Mouse (Mus musculus) activated CD4-positive, CD25-positive, alpha-beta regulatory T cell (primary cell): Measurements from ENCODE around the gene B4galt4. TPM values are rescaled to one million over a fixed set of nuclear protein-coding genes. Genes with fewer than 3 reads are reported as not detected.

Source experiments
- polyA plus RNA-seq, 2 experiments: library from polyadenylated mRNA; unstranded; fragments of 100-300 nt; shearing (Covaris generic); gene quantifications; one replicate each; pipeline ENCODE4 v1.2.1; 2017

The B4galt4 gene
- polyA plus RNA-seq: 1 to 10 TPM; 3.1 to 7.5 TPM

GRCm38 (mm10) chr16:38742113-38742658 is at the start of gene B4galt4:
Gene B4galt4, plus strand, starts transcription at chr16:38742264.

GRCm38 (mm10) chr16:38712581-38713403 is 29.3 kb upstream of the B4galt4 start, which contains the start of gene Arhgap31:
Gene Arhgap31, minus strand, starts transcription at chr16:38713274.

GRCm38 (mm10) chr16:38800091-38800490 is 58.0 kb downstream of the B4galt4 start, which contains the start of gene Upk1b:
Gene Upk1b, minus strand, starts transcription at chr16:38800328.

Other genes with a start within 250 kb of the B4galt4 start
- gene Timmdc1, start 219.6 kb upstream of the B4galt4 start, polyA plus RNA-seq: 1 to 10 TPM; 5.8 to 8.2 TPM
- 10 to 100 TPM; 38.4 to 39.0 TPM for gene Poglut1, start 192.0 kb upstream of the B4galt4 start, polyA plus RNA-seq
- 10 to 100 TPM; 32.7 to 45.8 TPM for gene Tmem39a, start 183.6 kb upstream of the B4galt4 start, polyA plus RNA-seq
- gene Arhgap31, start 29.0 kb upstream of the B4galt4 start, polyA plus RNA-seq: 10 to 100 TPM; 37.0 to 49.8 TPM
- gene Upk1b, start 58.1 kb downstream of the B4galt4 start, polyA plus RNA-seq: under 1 TPM; 0.12 to 0.27 TPM
- gene 4930435E12Rik, start 86.5 kb downstream of the B4galt4 start, polyA plus RNA-seq: not detected
- under 1 TPM in 1 of 2 experiments, not detected in 1; 0.33 TPM for gene Igsf11, start 150.4 kb downstream of the B4galt4 start, polyA plus RNA-seq